Mouse (Mus musculus): ENCODE data around the gene Msi2.
A peak's percentile ranks its signal among the peaks of the same experiment; 100 is the strongest.

Msi2 gene

DNA sequence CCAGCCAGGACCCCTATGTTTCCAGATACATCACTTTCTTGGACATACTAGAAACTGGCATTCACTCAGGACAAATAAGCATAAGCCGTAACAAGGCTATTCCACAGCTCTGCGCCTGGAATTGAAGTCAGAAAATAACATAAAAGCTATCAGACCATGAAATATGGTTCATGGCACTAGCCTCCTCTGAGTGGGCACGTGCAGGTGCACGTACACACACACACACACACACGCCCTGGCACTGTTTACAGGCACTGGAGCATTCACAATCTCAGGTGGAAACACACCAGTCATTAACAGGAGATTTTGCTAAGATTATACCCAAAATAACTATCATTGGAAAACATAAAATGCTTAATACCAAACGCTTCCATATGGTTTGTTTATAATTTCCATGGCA lies 81.4 kb downstream of the Msi2 start:
- DNase-seq (ENCODE audit: low spot score in 2 of 2), result no peak

DNA sequence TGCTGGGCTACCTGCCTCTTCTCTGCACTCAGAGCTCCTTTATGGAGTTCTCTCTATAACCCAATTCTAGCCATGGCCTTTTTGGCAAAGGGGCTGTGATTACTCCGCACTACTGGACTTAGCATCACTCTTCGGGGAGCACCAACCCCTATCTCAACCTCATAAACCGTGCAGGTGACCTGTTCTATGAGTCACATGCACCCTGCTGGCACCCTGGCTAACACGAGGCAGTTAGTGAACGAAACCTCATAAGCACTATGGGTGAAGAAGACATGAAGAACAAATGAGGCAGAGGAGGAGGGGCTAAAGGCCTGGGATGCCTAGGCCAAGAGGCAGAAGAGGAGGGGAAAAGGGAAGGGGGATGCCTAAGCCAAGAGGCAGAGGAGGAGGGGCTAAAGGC lies 82.0 kb downstream of the Msi2 start:
- DNase-seq (ENCODE audit: low spot score in 2 of 2), result no peak

DNA sequence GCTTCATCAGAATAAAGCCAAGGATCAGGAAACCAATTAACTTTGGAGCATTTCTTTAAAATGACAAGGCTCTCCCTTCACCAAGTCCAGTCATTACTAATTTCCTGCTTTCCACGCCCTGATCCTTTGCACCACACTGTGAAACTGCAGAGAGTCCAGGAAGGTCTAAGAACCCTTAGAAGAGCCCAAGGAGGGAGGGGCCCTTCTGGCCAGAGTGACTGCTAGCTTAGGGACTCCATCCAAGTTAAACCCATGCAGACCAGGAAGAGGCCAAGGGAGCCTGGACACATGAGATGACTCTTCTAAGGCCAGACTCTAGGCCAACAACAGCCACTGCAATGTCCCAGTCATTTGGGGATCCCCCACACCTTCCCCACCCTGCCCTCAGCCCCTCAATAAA lies 83.7 kb downstream of the Msi2 start:
- no peak for DNase-seq (ENCODE audit: low spot score in 2 of 2)

DNA sequence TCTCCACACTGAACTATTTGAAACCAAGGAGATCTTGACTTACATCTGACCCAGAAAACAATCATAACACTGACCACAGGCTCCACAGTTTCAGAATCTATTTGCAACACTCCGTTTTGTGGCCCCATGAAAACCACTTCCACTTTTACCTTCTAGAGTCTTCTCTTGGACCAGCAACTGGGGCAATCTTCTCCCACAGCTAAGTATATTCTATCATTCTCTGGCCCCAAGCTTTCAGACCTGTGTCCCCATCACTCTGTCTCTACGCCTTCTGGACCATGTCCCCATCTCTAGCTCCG lies 86.4 kb downstream of the Msi2 start:
- no peak for DNase-seq (ENCODE audit: low spot score in 2 of 2)

DNA sequence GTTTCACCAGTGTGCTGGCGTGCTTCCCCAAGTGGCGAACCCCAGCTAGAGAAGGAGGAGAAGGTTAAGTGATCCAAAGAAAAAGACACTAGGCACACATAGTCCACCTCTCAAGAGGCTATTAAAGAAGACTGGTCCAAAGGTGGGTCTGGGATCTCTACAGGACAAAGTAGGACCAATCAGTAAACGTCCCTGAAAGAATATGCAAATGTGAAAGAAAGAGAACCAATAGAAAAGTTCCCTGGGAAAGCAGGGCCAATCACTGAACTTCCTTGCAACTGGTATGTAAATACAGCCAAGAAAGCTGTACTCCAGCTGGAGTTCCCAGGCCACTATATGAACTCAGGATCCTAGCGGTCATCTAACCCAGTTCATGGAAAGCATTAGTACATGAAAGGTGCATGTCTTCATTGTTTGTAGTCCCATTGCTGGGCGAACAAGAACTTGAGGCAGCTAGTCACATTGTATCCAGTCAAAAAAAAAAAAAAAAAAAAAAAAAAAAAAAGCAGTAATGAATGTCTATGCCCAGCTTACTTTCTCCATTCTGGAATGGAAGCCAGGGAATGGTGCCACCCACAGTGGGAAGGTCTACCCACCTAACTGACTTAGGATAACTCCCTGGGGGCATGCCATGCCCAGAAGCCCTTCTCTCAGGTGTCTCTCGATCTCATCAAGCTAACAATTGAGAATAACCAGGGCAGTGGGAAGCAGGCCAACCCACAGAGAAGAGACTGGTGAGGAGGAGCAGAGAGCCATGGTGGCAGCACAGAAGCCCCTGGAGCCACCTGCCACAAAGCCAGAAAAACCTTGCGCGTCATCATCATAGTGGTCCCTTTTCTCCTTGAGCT lies 87.0 kb downstream of the Msi2 start:
- DNase-seq (ENCODE audit: low spot score in 2 of 2), result no peak

DNA sequence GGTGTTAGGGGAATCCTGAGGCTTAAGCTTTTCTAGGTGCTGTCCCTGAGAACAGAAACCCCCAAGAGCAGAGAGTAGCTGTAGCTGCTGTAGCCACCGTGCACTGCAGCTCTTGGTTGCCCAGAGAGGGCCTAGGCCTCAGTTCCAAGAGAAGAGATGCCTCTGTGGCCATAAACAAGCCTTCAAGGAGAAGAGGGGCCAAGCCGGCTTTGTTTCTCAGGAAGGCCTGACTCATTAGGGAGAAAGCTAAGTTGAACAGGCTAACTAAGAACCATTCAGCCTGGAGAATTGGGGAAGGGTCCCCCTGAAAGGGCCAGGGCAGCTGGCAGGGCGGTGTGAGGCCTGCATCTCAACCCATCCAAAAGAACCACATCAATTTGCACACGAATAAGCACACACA lies 88.7 kb downstream of the Msi2 start:
- DNase-seq (ENCODE audit: low spot score in 2 of 2), result peak in 1 of 2 experiments; percentile 17

DNA sequence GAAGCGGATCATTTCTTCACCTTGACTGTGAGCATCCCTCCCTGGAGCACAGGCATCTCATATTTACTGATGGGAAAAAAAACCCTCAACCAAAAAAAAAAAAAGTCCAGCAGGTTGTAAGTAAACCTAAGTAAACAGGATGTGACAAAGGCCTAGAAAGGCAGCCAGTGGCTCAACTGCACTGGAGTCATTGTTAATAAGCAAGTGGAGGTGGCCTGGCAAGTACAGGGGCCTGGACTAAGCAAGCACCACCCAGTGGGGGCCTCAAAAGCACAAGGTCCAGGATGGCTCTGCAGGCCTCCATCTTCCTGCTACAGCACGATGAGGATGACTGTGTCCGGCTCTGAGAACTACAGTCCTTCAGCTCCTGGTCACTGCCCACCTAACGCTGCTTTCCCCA lies 89.1 kb downstream of the Msi2 start:
- no peak for DNase-seq (ENCODE audit: low spot score in 2 of 2)

DNA sequence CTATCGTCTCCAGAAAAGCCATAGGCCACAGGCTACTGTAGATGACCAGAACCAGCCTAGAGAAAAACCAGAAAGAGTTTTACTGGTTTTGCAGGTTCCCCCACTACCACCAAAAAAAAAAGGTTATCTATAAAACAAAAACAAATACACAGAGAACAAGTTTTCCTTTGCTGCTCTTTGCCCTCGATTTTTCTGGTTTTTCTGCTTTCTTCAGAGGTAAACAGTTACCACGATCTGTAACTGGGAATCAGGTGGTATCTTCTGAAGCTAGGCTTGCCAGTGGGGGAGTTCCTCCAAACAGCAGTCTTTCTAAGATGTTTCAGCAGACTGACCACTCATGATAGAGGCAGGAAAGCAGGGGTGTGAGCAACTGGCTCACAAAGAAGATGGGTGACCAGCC lies 89.6 kb downstream of the Msi2 start:
- no peak for DNase-seq (ENCODE audit: low spot score in 2 of 2)

DNA sequence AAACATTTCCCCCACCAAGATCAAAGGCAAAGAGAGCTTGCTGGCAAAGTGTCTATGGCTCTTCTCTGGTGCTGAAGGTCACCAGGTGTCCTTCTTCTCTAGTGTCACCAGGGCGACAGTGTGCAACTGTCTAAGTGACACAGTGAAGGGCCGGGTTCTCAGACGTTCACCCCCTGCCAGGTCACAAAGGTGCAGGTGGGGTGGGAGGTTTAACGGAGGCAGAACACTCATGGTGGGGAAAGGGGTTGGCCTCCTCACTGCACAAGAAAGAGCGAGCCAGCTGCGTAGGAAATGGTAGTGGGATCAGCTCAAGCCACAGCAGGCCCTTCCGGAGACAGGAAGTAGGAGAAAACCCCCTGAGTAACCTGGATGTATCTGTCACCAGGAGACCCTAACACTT lies 91.0 kb downstream of the Msi2 start:
- DNase-seq (ENCODE audit: low spot score in 2 of 2), result no peak

DNA sequence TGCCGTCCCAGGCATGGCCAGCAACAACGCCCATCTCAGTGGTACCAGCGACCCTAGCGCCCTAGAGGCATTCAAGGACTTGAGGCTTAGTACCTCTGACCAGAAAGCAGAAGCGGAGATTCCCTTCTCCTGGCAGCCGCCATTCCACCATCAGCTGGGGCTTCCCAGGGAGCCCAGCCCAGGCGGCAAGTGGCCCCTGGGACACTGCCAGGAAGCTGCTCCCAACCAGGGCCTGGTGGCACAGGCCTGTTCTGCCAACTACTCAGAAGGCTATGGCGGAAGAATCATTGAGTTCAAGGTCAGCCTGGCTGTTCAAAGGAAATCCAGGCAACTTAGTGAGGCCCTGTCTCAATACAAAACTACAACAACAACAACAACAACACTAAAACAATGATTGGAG lies 91.7 kb downstream of the Msi2 start:
- DNase-seq (ENCODE audit: low spot score in 2 of 2), result no peak

DNA sequence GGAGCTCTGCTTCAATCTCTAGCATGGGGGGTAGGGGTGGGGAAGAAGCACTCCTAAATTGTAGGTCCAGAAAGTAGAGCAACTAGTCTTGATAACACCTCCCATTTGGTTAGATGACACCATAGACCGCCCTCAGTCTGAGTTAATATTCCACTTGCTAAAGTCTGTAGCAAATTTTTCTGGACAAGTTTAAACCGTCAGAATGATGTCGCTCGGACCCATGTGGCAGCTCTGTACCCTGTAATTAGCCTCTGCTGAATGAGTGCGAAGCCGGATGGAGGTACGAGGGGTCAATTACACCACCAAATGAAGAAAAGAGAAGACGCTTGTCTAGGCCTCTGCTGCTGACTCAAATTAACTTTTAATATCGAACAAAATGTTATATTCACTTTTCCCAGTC lies 92.3 kb downstream of the Msi2 start:
- no peak for DNase-seq (ENCODE audit: low spot score in 2 of 2)

DNA sequence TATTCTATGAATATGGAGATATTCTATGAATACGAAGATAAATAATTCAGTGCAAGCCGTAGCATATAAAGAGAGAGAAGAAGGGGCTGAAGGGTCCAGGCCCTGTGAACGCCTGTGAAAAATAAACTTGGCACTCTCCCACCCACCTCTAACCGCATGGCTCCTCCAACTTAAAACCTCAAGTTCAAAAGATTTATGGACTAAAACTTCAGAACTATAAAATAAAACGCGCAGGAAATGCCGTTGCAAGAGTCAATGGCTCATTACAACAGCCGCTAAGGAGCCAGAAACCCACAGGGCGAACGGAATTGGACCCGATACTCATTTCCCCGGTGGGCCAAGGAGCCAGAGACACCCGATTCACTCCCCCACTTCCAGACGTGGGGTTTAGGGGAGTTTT lies 93.2 kb downstream of the Msi2 start:
- no peak for DNase-seq (ENCODE audit: low spot score in 2 of 2)

DNA sequence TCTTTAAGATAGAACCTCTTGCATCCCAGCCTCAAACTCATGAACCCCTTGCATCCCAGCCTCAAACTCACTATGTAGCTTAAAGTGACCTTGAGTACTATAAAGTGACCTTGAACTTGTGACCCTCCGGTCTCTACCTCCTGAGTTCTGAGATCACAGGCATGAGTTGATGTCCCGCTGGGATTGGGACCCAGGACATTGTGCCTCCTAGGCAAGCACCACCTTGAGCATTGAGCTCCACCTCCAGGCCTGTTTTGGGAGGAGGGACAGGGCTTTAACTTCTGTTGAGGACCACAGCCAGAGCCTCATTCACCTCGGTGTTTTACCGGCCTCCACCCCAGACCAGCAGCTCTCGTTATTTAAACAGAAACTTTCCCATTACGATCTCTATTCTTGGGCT lies 93.7 kb downstream of the Msi2 start:
- no peak for DNase-seq (ENCODE audit: low spot score in 2 of 2)

DNA sequence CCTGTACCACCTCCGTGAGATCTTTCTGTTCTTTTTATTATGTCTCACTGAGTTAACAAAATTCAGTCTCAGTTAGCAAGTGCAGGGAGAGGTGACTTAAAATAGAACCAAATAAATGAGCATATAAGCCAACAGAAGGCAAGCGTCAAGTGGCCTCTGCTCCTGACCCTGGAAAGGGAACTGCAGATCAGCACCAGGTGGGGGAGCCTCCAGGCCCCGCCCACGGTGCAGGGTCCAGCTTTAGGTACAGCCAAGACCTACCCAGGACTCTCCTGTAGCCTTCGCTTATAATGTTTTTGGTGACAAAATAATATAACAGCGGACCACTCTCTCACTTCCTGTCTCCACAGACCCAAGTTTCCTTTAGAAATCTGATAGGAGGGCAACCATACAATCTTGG lies 94.6 kb downstream of the Msi2 start:
- DNase-seq (ENCODE audit: low spot score in 2 of 2), result no peak

DNA sequence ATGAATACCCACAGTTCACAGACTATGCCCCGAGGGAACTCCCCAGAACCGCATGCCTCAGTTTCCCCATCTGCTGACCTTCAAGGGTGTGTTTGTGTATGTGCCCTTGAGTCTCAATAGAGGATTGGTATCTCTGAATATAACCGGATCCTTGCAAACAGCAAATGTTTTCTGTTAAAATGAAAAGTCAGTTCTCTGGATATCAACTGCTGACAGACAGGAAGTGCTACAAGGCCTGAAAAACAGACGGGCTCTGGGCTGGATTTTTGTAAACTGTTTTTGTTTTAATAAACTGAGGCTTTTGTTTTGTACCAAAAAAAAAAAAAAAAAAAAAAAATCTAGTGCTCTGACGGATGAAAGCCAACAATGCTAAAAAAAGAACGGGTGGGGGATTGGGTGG lies 95.8 kb downstream of the Msi2 start:
- DNase-seq (ENCODE audit: low spot score in 2 of 2), result no peak

DNA sequence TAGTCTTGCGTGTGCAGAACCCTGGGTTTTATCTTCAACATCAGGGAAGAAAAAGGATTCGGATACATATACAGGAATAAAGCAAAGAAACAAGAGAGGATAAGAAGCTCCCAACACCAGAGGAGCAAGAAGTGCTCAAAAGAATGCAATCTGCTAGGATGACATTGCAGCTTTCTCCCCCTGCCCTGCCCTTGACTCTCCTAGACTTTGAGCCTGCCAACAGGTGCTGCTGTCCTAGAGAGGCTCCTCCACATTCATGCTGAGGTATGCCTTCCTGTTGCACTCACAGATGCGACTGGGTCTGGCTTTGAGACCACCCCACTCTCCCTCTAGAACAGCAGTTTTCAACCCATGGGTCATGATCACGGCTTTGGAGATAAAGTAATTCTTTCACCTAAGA lies 96.5 kb downstream of the Msi2 start:
- DNase-seq (ENCODE audit: low spot score in 2 of 2), result no peak

DNA sequence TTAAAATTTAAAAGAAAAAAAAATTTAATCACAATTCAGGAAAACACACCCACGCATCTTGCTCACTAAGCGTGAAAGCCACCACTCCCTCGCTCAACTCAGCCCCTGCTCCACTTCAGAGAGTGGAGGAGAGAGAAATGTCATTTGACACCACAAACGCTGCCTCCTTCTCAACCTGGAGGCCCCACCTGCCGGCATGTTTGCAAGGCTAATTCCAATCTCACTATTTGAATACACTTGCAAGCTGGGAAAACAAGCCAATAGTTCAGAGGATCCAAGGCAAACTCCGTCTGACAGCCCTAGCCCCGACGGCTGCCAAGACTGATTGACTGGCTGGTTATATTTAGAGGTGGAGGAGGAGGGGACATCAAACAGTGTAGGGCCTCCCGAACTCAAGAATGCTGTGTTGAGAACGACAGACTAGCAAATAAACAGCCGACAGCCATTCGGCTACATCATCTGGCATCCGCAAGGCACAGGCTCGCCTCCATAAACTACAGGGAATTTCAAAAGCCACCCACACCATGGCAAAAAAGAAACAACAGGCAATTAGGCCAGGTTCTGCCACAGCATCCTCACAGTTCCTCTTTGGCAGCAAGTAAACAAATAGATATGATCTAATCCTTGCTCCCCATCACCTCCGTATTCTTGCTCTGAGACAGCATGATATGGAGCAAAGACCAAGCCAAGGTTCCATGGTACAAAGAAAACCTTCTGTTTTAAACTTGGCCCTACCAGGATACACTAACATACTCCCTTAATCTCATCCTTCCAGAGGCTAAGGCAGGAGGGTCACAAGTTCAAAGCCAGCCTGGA lies 97.9 kb downstream of the Msi2 start:
- peak; percentile 66 to 67 for DNase-seq (ENCODE audit: low spot score in 2 of 2)

DNA sequence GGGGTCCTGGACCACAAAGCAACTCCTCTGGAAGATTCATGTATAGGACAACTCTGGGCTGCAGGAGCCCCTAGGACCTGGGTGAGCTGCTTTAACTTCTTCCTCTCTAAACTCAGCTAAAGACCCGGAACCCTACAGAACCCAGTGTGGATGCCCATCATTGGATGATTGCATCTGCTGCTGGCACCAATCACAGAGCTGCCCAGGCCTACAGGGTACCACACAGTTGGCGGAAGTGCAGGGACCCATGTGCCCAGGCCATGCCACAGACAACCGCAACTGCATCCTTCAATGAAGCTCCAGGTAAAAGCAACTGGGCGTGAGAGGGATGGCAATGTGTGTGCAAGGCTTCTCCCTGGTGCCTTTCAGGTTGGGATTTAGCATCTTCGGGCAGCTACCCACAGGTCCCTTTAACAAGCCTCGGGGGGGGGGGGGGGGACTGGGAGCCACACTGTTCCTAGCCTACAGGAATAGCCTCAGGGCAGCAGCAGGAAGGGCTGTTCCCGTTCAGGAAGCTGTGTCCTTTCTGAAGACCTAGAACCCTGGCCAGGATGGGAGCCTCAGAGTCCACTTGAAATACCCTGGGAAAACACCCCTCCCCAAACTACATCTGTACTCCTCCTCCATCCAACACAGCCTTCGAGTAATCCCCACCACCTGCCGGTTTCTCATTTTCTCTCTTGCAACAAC lies 98.7 kb downstream of the Msi2 start:
- DNase-seq (ENCODE audit: low spot score in 2 of 2), result no peak

DNA sequence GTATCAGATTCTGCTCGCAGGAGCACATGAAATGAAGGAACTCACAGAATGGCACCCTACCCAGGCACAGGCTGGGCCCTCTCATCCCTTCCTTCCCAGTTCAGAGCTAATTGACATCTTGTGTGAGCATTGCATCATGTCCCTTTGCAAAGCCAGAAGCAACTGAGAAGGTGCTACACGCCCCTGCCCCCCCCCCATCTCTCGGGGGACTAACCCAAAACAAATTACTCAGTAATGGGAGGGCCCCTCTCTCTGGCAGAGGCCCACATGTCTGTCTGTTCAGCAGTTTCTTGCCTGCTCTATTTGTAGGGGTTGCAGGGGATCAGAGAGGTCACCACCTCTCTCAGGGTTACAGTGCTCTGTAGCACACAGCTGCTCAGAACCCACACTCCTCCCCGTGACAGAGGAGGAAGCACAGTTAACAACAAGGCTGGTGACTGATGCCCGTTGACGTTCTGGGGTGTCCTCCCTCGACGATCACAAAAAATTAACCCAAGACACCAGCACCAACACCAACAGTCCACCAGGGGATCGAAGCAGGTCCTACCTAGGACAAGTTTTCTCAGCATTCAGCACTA lies 99.5 kb downstream of the Msi2 start:
- no peak for DNase-seq (ENCODE audit: low spot score in 2 of 2)

DNA sequence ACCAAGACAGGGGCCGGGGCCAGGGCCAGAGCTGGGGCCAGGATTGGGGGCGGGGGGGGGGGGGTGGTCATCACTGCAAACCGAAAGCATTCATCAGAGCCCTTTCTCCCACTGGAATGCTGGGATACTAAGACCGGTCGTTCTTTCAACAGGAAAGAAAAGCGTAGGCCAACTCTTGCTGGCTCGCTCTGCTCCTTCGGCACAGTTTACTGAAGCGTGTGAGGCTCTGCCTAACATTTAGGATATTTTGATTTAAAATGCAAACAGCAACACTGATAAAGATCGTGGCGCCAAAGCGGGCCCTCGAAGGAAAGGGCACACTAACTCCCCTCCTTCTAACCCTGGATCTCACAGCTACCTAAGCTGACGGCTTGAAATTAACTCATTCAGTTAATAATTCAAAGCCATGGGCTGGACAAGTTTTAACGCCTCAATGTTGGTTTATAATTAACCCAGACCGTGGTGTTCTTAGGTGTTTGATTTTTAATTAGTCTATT lies 100.3 kb downstream of the Msi2 start:
- DNase-seq (ENCODE audit: low spot score in 2 of 2), result no peak

DNA sequence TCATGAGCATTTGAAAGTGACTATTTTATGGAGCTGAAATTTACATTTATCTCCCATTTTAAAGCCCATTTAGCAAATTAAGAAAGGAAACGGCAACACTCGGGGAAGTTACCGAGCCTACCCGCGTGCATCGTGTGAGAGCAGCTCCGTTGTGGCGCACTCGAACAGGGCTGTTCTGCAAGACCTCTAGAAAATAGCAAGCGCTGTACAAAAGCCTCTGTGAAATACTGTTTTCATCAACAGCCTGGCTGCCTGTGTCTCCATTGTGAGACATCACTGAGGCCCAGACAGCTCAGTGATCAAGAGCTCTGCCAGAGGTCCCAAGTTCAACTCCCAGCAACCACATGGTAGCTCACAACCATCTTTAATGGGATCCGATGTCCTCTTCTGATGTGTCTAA lies 100.9 kb downstream of the Msi2 start:
- DNase-seq (ENCODE audit: low spot score in 2 of 2), result no peak
